Mouse (Mus musculus) hindbrain, embryonic 11.5 days (tissue): ENCODE results near the gene H2-Ab1. TPM values are rescaled to one million over a fixed set of nuclear protein-coding genes. Genes with fewer than 3 reads are reported as not detected.
A peak's percentile ranks its signal among the peaks of the same experiment; 100 is the strongest.

Experiments used
- ATAC-seq: fragments of 200-750 bp; cut with Nextera tagmentation; 2 replicates; pipeline ENCODE4 v1.8.0; 2017; ENCODE audit warnings: mild to moderate bottlenecking, moderate TSS enrichment, moderate library complexity; ENCODE audit not compliant: low FRiP score
- DNase-seq: peaks from one replicate; pipeline ENCODE4 v3.0.0-alpha.2; 2015; ENCODE audit warnings: low spot score
- H3K27ac ChIP-seq: fragments of 300-500 bp; sonication (generic); 2 replicates; pipeline ENCODE4 v1.5.1; 2014; ENCODE audit warnings: mild to moderate bottlenecking, low read depth, low read length
- H3K27me3 ChIP-seq: fragments of 300-500 bp; sonication (generic); 2 replicates; pipeline ENCODE4 v1.6.1; 2014; ENCODE audit warnings: mild to moderate bottlenecking, low read length, moderate library complexity, mixed read lengths; ENCODE audit not compliant: control insufficient read depth, insufficient read depth
- H3K36me3 ChIP-seq: fragments of 300-500 bp; sonication (generic); 2 replicates; pipeline ENCODE4 v1.6.1; 2014; ENCODE audit warnings: mild to moderate bottlenecking, low read length, moderate library complexity, mixed read lengths; ENCODE audit not compliant: control insufficient read depth, insufficient read depth
- H3K4me1 ChIP-seq: fragments of 300-500 bp; sonication (generic); replicated peaks from 2 replicates; pipeline ENCODE4 v1.6.1; 2014; ENCODE audit warnings: low read length, mixed read lengths; ENCODE audit not compliant: control insufficient read depth, insufficient read depth
- H3K4me2 ChIP-seq: fragments of 300-500 bp; sonication (generic); replicated peaks from 2 replicates; pipeline ENCODE4 v1.6.1; 2014; ENCODE audit warnings: mild to moderate bottlenecking, low read depth, low read length
- H3K4me3 ChIP-seq: fragments of 300-500 bp; sonication (generic); 2 replicates; pipeline ENCODE4 v1.5.1; 2014; ENCODE audit warnings: low read depth, low read length
- H3K9ac ChIP-seq: fragments of 300-500 bp; sonication (generic); 2 replicates; pipeline ENCODE4 v1.6.1; 2014; ENCODE audit warnings: low read depth, low read length
- H3K9me3 ChIP-seq: fragments of 300-500 bp; sonication (generic); 2 replicates; pipeline ENCODE4 v1.6.1; 2016; ENCODE audit warnings: low read length; ENCODE audit not compliant: control insufficient read depth
- WGBS: fragments of 180-500 bp; shearing (Covaris S2); extraction: QIAGEN DNeasy Blood & Tissue Kit; methylation state at CpG from one replicate; pipeline ENCODE4 v1.1.7; 2014; 5-methylcytosine and 5-hydroxymethylcytosine counted together
- polyA plus RNA-seq: library from polyadenylated mRNA; unstranded; fragments of >200 nt; fragmentation: Nextera tagmentation; extraction: Ambion mirVana; gene quantifications from 2 replicates; pipeline ENCODE4 v1.2.1, GENCODE M21; 2014

Gene H2-Ab1
- 2.4 and 3.1 TPM in 2 replicates for polyA plus RNA-seq

DNA sequence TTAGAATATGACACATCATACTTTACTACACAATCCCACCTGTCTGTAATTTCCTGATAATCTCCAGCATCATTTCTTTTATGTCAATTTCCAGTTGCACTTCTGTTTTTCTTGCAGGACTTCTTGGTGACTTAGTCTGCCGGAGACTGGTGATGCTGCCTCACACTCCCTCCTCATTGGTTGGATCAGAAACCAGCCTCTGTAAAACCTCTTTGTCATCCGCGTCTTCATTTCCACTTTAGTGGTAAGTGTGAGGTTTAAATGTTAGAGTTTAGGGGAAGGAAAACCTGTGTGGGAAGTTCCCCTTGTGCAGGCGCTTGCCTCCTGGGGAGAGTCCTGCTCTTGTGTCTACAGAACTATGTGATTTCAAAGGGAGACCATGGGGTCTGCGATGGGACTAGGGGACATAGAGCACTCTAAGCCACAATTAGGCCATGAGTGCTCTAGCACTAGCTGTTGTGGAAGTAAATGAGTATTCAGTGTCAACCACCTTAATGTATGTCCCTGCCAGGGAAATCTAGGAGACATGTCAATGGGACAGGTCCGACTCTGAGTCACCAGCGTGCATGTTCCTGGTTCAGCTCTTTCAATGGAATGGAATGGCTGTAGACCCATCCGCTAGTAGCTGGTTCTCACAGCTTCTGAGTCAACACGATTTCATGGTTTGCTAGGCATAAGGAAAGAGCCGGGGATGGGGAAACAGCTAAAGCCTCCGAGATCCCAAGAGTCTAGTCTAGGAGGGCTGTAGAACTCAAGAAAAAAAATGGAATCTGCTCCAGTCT, at the start of gene H2-Ab1:
Gene H2-Ab1 (plus strand): TSS at position 96 of the 782 bp plus-strand sequence.
- DNase-seq, result peak; percentile 67
- H3K9ac ChIP-seq, result no peak within 1 kb of the TSS
- H3K4me2 ChIP-seq, result no peak within 1 kb of the TSS
- no peaks in the 10 kb centered on the region for H3K9me3 ChIP-seq
- H3K27ac ChIP-seq, result no peak within 1 kb of the TSS
- no peak within 1 kb of the TSS for H3K4me3 ChIP-seq
- no peaks in the 10 kb centered on the region for H3K36me3 ChIP-seq
- WGBS, result 73% methylated on average over 11 of the region's 11 CpGs
- ATAC-seq, result no peak
- H3K27me3 ChIP-seq, result no peaks in the 10 kb centered on the region
- no peaks in the 10 kb centered on the region for H3K4me1 ChIP-seq

- Histone ChIP-seq H3K9me3 (no peaks in the 10 kb centered on the region), H3K27ac (no peak overlapping the region), H3K36me3 (no peaks in the 10 kb centered on the region), H3K4me3 (no peak overlapping the region), H3K4me1 (peaks cover 6% of the 10 kb centered on the region; the same call in 1 of the 2 replicates), H3K4me2 (no peak overlapping the region), H3K9ac (no peak overlapping the region), H3K27me3 (peaks cover 29% of the 10 kb centered on the region)
- ATAC-seq (no peak), DNase-seq (no peak)
- WGBS, result 94% methylated on average over 8 of the region's 9 CpGs
Observed at GRCm38 (mm10) chr17:34207866-34208265, 49.6 kb upstream of the H2-Ab1 start.

- WGBS, result 30% methylated on average over 8 of the region's 10 CpGs
- no peak for ATAC-seq
Observed at GRCm38 (mm10) chr17:34208421-34208820, 49.1 kb upstream of the H2-Ab1 start.

GRCm38 (mm10) chr17:34209680-34210079, 47.8 kb upstream of the H2-Ab1 start:
- ATAC-seq (no peak), DNase-seq (no peak)
- WGBS, result 43% methylated on average over 3 of the region's 3 CpGs
- Histone ChIP-seq H3K9me3 (no peaks in the 10 kb centered on the region), H3K4me1 (peaks cover 5% of the 10 kb centered on the region; the same call in 1 of the 2 replicates), H3K27me3 (peaks cover 38% of the 10 kb centered on the region), H3K4me2 (no peak overlapping the region), H3K9ac (no peak overlapping the region), H3K36me3 (no peaks in the 10 kb centered on the region), H3K27ac (no peak overlapping the region), H3K4me3 (no peak overlapping the region)

More at GRCm38 (mm10) chr17:34208421-34208820, 49.1 kb upstream of the H2-Ab1 start:
- no peak overlapping the region for H3K9ac ChIP-seq
- H3K27ac ChIP-seq, result no peak overlapping the region
- H3K9me3 ChIP-seq, result no peaks in the 10 kb centered on the region
- no peak overlapping the region for H3K4me2 ChIP-seq
- no peaks in the 10 kb centered on the region for H3K36me3 ChIP-seq
- H3K4me3 ChIP-seq, result no peak overlapping the region
- peaks cover 33% of the 10 kb centered on the region for H3K27me3 ChIP-seq
- H3K4me1 ChIP-seq, result peaks cover 6% of the 10 kb centered on the region; the same call in 1 of the 2 replicates
- DNase-seq, result no peak

GRCm38 (mm10) chr17:34210599-34210998, 46.9 kb upstream of the H2-Ab1 start:
- ATAC-seq, result no peak
- no peak overlapping the region for H3K4me3 ChIP-seq
- 86% methylated on average over 3 of the region's 3 CpGs for WGBS

GRCm38 (mm10) chr17:34211746-34212365, 45.6 kb upstream of the H2-Ab1 start:
- Histone ChIP-seq H3K36me3 (no peaks in the 10 kb centered on the region), H3K27me3 (peaks cover 26% of the 10 kb centered on the region), H3K9ac (no peak overlapping the region), H3K27ac (no peak overlapping the region), H3K4me1 (no peaks in the 10 kb centered on the region), H3K9me3 (no peaks in the 10 kb centered on the region), H3K4me2 (no peak overlapping the region), H3K4me3 (no peak overlapping the region)
- 21% methylated on average over 23 of the region's 23 CpGs for WGBS
- ATAC-seq (no peak), DNase-seq (no peak)

More at GRCm38 (mm10) chr17:34210599-34210998, 46.9 kb upstream of the H2-Ab1 start:
- Histone ChIP-seq H3K4me2 (no peak overlapping the region), H3K27me3 (peaks cover 33% of the 10 kb centered on the region), H3K9ac (no peak overlapping the region), H3K9me3 (no peaks in the 10 kb centered on the region), H3K4me1 (no peaks in the 10 kb centered on the region), H3K27ac (no peak overlapping the region), H3K36me3 (no peaks in the 10 kb centered on the region)
- no peak for DNase-seq

- no peak overlapping the region for H3K4me2 ChIP-seq
- peaks cover 26% of the 10 kb centered on the region for H3K27me3 ChIP-seq
- DNase-seq (no peak), ATAC-seq (no peak)
- H3K36me3 ChIP-seq, result no peaks in the 10 kb centered on the region
- H3K4me1 ChIP-seq, result no peaks in the 10 kb centered on the region
- no peak overlapping the region for H3K9ac ChIP-seq
- no peak overlapping the region for H3K4me3 ChIP-seq
- WGBS, result 39% methylated on average over 21 of the region's 21 CpGs
- H3K27ac ChIP-seq, result no peak overlapping the region
- H3K9me3 ChIP-seq, result no peaks in the 10 kb centered on the region
Observed at GRCm38 (mm10) chr17:34213936-34214335, 43.6 kb upstream of the H2-Ab1 start.

- Histone ChIP-seq H3K4me3 (no peak overlapping the region), H3K9ac (no peak overlapping the region), H3K27ac (no peak overlapping the region), H3K27me3 (peaks cover 26% of the 10 kb centered on the region), H3K4me1 (no peaks in the 10 kb centered on the region), H3K36me3 (no peaks in the 10 kb centered on the region), H3K9me3 (no peaks in the 10 kb centered on the region), H3K4me2 (no peak overlapping the region)
- no peak for ATAC-seq
- no peak for DNase-seq
- 84% methylated on average over 12 of the region's 12 CpGs for WGBS
Observed at GRCm38 (mm10) chr17:34215176-34215575, 42.3 kb upstream of the H2-Ab1 start.
